Mouse (Mus musculus) mouse embryonic stem cell (cell line): ENCODE measurements around the gene Zfyve9.

ENCODE experiments used
- in situ Hi-C, 2 experiments: fragments of 300-500 bp; cut with MboI; formaldehyde crosslinking; loops; 1 replicate in 1 of 2; 3 replicates in 1 of 2; pipeline ENCODE4 v1.14.3; 2019 to 2020; ENCODE audit warnings: low sequenced_read_pairs in 2 of 2, low pct_unique_long_range_greater_than_20kb in 1 of 2, mixed read lengths in 1 of 2; ENCODE audit not compliant: unreplicated experiment in 1 of 2

The Zfyve9 gene

DNA sequence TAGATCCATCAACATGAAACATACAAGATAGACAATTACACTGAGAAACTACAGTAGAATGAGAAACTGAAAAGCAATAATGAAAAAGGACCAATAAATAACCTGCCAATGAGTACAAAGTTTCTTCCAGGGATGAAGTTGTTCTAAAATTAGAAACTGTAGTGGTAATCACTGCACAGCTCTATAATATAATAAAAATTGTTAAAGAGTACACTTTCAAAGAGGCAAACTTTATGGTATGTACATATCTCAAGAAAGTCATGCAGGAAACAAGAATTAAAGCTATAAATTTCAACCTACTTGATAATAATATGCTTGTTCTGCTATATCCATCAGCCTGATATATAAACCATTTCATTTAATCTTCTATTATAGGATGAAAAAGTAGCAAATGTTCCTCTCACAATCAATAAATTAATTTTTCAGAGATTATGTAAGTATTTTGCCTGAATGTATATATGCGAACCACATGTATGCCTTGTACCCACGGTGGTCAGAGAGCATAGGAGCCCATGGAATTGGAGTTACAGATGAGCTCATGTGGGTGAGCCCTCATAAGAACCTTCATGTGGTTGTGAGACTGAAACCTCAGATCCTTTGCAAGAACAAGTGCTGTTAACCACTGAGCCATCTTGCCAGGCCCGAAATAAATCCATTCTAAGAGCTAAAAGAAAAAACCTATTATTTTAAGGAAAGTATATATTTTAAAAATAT, 34.3 kb downstream of the Zfyve9 start:
- in situ Hi-C loops, result no loop called here

GRCm38 (mm10) chr4:108731582-108731981, 49.0 kb downstream of the Zfyve9 start:
- in situ Hi-C loops, result no loop called here

DNA sequence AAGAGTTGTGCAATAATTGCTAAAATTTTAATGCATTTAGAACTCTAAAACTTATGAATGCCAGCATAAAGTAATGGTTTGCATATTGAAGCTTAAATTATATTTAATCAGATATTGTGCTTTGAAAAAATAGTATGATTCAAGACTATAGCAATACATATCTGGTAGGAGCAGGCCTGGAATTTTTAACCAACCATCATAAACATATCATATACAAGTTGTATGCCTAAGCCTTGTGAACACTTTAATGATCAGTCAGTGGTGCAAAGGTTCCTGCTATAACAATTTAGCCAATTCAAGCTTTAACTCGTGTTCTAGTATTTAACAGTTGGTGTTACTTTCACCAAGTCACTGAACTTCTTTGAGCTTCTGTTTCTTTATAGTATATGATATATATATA, 50.1 kb downstream of the Zfyve9 start:
- in situ Hi-C loops, result no loop called here

DNA sequence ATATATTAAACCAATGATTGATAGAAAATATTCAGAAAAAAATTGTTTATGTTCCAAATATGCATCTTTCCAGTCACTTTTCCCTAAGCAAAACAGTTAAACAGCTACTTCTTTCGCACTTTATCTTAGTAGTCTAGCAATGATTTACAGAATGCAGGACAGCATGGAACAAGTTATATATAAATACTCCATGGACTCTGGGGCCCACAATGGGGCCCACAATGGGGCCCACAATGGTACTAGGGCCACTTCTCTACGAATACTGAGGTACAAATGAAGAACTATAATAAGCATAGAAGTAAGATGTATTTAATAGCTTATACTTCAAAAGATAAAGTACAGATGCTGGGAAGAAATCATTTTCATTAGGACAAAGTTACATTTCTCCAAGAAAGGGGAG, 56.5 kb downstream of the Zfyve9 start:
- in situ Hi-C loops, result no loop called here

DNA sequence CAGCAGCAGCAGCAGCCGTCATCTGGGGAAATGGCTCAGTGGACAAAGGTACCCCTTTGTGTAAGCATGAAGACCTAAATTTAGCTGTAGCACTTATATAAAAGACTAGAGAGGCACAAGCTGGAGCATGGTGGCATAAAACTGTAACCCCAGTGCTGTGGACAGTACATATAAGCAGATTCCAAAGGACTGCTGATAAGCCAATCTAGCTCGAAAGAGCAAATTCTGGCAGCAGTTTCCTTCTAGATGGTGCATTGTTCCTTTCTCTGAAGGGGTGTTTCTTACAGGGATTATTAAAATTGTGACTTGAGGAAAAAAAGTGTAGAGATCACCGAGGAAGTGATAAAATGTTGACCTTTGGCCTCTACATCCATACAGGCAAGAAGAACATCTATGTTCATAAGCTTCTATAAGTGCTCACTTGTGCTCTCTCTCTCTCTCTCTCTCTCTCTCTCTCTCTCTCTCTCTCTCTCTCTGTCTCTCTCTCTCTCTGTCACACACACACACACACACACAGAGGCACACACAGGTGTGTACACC, 59.3 kb downstream of the Zfyve9 start:
- in situ Hi-C loops, result no loop called here

- in situ Hi-C loops, result no loop called here
Measured at GRCm38 (mm10) chr4:108719349-108719748, 61.2 kb downstream of the Zfyve9 start, which contains the start of gene 3110021N24Rik. Gene 3110021N24Rik, plus strand, starts transcription at chr4:108719649.

DNA sequence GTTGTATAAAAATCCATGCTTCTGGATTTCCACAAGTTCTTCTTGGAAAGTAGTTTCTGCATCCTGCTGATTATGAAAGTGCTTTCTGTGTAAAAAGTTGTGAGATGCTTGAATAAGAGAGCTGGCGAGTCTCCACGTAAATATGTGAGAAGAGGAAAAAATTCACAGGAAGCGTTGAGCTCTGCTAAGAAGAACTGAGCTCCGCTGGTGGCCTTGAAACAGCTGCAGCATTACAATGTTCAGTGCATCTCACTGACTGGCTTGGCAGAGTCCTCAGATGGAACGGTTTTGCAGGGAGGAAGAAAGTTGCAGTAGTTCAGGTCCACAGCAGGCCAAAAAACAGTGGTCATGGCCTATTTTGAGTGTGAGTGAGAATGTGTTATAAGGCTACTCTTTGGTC, 72.4 kb downstream of the Zfyve9 start:
- in situ Hi-C loops, result no loop called here

DNA sequence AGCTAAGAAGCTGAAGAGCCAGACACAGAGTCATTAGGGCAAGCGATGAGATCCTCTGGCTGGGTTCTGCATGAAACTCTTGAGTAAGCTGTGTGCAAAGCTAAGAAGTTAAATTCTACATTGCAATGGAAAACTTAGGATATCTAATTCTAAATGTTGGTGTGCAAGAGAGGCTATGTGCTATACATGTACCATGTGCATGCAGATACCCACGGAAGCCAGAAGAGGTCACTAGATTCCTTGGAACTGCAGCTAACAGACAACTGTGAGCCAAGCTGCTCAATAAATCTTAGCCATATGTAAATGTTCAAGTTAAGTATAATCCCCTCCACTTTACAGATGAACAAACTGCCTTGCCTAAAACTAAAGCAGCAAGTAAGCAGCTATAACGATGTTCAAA, 83.7 kb downstream of the Zfyve9 start:
- in situ Hi-C loops, result loop anchor here (10.0 to 25.0 kb wide), 2 partner anchors 278 to 290 kb away; no protein-coding TSS in a partner anchor

- in situ Hi-C loops, result loop anchor here (10.0 to 25.0 kb wide), 2 partner anchors 283 to 296 kb away; no protein-coding TSS in a partner anchor
Measured at GRCm38 (mm10) chr4:108691469-108691868, 89.1 kb downstream of the Zfyve9 start.

DNA sequence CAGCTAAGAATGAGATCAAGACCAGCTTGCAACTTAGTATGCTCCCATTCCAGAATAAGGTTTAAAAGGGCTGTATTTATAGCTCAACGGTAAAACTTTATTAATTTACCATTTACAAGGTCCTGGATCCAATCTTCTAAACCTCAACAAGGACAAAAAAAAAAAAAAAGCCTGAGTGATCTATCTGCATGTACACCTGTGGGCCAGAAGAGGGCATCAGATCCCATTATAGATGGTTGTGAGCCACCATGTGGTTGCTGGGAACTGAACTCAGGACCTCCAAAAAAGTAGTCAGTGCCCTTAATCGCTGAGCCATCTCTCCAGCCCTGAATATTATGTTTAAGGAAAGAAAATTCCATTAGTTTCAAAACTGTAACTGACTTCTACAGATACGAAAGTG, 90.1 kb downstream of the Zfyve9 start:
- in situ Hi-C loops, result loop anchor here (10.0 to 25.0 kb wide), 2 partner anchors 284 to 297 kb away; no protein-coding TSS in a partner anchor

- in situ Hi-C loops, result loop anchor here in 1 of 2 experiments (25.0 kb wide), 1 partner anchor 300 kb away; no protein-coding TSS in a partner anchor
Measured at GRCm38 (mm10) chr4:108687098-108687497, 93.5 kb downstream of the Zfyve9 start.

DNA sequence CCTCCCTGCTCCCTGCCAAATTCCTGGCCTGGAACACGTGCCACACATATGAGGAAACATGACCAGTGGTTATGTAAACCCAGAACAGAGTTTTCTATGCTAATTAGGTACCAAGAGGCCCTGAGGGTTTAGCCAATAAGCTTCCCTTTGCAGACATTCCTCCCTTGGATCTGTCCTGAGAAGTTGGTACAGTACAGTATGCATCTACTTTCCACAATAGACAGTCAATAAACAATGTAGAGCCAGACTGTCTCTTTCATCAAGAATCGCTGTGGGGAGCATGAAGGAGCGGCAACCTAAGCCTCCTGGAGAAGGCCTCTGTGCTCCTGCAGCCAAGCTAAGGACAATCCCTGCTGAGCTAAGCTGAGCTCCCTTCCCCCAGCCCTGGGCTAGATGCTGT, 94.4 kb downstream of the Zfyve9 start:
- in situ Hi-C loops, result loop anchor here in 1 of 2 experiments (25.0 kb wide), 1 partner anchor 301 kb away; no protein-coding TSS in a partner anchor

GRCm38 (mm10) chr4:108664407-108664806, 116.2 kb downstream of the Zfyve9 start:
- in situ Hi-C loops, result no loop called here

- in situ Hi-C loops, result no loop called here
Measured at GRCm38 (mm10) chr4:108638752-108639151, 141.8 kb downstream of the Zfyve9 start.

DNA sequence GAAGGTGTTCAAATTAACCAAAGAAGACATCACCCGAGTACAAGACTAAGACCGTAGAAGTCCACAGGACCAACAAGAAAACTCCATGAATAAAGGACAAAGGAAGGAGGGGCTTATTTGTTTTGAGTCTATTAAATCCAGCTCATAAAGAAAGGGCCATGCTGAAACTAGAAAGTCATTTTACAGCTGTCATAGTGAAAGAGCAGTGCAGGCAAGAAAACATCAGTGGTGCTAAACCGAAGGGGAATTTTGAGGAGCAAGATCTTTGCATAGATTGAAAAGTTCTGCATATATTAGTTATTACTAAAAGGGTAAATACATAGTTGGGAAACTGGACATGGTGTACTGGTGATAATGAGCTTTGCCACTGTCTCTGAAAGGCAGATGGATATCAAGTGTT, 142.9 kb downstream of the Zfyve9 start:
- in situ Hi-C loops, result no loop called here

GRCm38 (mm10) chr4:108635101-108635500, 145.5 kb downstream of the Zfyve9 start:
- in situ Hi-C loops, result no loop called here

DNA sequence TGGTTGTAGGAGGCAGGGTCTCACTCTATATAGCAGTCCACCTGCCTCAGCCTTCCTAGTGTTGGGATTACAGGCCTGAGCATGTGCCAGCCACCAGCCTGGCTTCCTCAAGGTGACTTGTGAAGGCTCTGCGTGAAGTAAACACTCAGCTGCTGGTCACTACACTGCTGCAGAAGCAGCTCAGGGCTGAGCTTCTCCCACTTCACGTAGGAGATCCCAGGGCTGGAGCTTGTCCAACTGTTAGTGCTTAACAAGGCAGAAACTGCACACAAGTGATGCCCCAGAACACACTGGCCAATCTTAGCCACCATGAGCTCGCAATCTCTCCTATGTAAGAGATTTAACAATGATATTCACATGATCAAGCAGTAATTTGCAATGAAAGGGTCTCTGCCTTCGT, 145.9 kb downstream of the Zfyve9 start:
- in situ Hi-C loops, result no loop called here

DNA sequence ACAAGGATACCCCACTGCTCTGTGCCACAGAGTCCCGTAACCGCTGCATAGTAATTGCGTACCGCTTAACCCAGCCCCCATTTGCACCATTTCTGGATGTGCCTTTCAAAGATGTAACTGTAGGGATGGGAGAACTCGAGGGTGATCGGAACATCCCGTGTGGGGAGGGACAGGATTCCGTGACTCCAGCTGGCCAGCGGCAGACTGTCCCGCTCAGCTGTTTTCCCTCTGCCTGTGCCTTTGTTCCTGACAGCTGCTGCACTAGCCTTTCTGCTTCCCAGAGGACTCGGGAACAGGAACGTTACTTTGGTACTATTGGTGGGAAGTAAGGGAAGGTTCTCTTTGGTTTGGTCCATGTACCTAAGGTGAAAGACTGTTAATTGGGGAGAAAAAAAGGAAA, 146.9 kb downstream of the Zfyve9 start:
- in situ Hi-C loops, result no loop called here

GRCm38 (mm10) chr4:108631616-108632015, 149.0 kb downstream of the Zfyve9 start:
- in situ Hi-C loops, result no loop called here

GRCm38 (mm10) chr4:108630096-108630495, 150.5 kb downstream of the Zfyve9 start:
- in situ Hi-C loops, result no loop called here
